Mouse (Mus musculus) forebrain, embryonic 11.5 days (tissue): ENCODE measurements around the gene Mrc2. TPM values are rescaled to one million over a fixed set of nuclear protein-coding genes. Genes with fewer than 3 reads are reported as not detected.

ENCODE experiments used
- ATAC-seq: fragments of 200-750 bp; cut with Nextera tagmentation; replicated peaks from 2 replicates; pipeline ENCODE4 v1.8.0; 2017; ENCODE audit warnings: moderate TSS enrichment; ENCODE audit not compliant: low FRiP score
- DNase-seq: peaks from one replicate; pipeline ENCODE4 v3.0.0-alpha.2; 2017; ENCODE audit warnings: low spot score
- H3K27ac ChIP-seq: fragments of 300-500 bp; sonication (generic); 2 replicates; pipeline ENCODE4 v1.5.1; 2014; ENCODE audit warnings: low read depth, low read length
- H3K27me3 ChIP-seq: fragments of 300-500 bp; sonication (generic); 2 replicates; pipeline ENCODE4 v1.6.1; 2014; ENCODE audit warnings: mild to moderate bottlenecking, low read length, mixed read lengths; ENCODE audit not compliant: control insufficient read depth, insufficient read depth
- H3K36me3 ChIP-seq: fragments of 300-500 bp; sonication (generic); 2 replicates; pipeline ENCODE4 v1.6.1; 2014; ENCODE audit warnings: mild to moderate bottlenecking, low read length, moderate library complexity, mixed read lengths; ENCODE audit not compliant: control insufficient read depth, insufficient read depth
- H3K4me1 ChIP-seq: fragments of 300-500 bp; sonication (generic); replicated peaks from 2 replicates; pipeline ENCODE4 v1.6.1; 2014; ENCODE audit warnings: low read length, mixed read lengths; ENCODE audit not compliant: control insufficient read depth, insufficient read depth
- H3K4me2 ChIP-seq: fragments of 300-500 bp; sonication (generic); 2 replicates; pipeline ENCODE4 v1.6.1; 2014; ENCODE audit warnings: low read depth, mild to moderate bottlenecking, low read length, moderate library complexity, mixed read lengths; ENCODE audit not compliant: severe bottlenecking
- H3K4me3 ChIP-seq: fragments of 300-500 bp; sonication (generic); 2 replicates; pipeline ENCODE4 v1.5.1; 2014; ENCODE audit warnings: low read depth, low read length
- H3K9ac ChIP-seq: fragments of 300-500 bp; sonication (generic); 2 replicates; pipeline ENCODE4 v1.6.1; 2014; ENCODE audit warnings: low read length
- H3K9me3 ChIP-seq: fragments of 300-500 bp; sonication (generic); 2 replicates; pipeline ENCODE4 v1.6.1; 2016; ENCODE audit warnings: low read length, mixed read lengths; ENCODE audit not compliant: control insufficient read depth
- WGBS: fragments of 180-500 bp; shearing (Covaris S2); extraction: QIAGEN DNeasy Blood & Tissue Kit; methylation state at CpG from one replicate; pipeline ENCODE4 v1.1.7; 2014; 5-methylcytosine and 5-hydroxymethylcytosine counted together
- polyA plus RNA-seq: library from polyadenylated mRNA; unstranded; fragments of >200 nt; fragmentation: Nextera tagmentation; extraction: Ambion mirVana; gene quantifications from 2 replicates; pipeline ENCODE4 v1.2.1, GENCODE M21; 2014

Gene Mrc2
- polyA plus RNA-seq, 1 experiment from 2014 or later, result 11.4 TPM

GRCm38 (mm10) chr11:105373881-105374280 lies 81.4 kb downstream of the Mrc2 start:
- Histone ChIP-seq H3K4me1 (no peaks in the 10 kb centered on the region), H3K36me3 (no peaks in the 10 kb centered on the region), H3K9ac (no peak overlapping the region), H3K27ac (no peak overlapping the region), H3K4me3 (no peak overlapping the region), H3K9me3 (no peaks in the 10 kb centered on the region), H3K4me2 (no peak overlapping the region), H3K27me3 (no peaks in the 10 kb centered on the region)
- no peak for DNase-seq
- WGBS, result 81% methylated on average over 8 of the region's 8 CpGs
- no peak for ATAC-seq

DNA sequence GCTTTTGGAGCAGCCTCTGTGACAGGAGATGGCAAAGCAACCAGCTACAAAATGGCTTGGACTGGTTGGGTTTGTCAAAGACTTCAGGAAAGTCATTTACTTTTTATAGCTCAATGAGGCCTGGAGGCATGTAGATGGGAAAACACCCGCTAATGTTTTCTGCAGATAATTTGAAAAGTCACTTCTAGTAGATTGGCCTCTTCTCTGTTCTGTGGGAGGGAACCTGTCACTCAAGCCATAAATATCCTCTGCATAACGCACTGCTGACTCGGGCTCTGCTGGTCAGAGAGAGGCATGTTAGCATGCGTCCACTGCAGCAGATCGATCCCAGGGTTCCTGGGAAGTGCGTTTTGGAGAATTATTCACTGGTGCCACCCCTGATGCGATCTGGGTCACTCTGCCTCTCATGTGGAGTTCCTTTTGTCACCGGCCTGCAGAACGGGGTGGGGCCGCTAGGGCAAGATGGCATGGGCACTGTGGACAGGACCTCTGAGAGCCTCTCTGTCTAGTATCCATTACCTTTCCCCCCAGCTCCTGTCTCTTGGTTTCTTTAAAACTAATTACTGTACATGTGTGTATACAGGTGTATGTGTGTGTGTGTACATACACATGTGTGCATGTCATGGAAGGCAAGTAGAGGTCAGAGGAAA lies 82.2 kb downstream of the Mrc2 start:
- Histone ChIP-seq H3K27me3 (no peaks in the 10 kb centered on the region), H3K4me2 (no peak overlapping the region), H3K4me1 (no peaks in the 10 kb centered on the region), H3K9me3 (no peaks in the 10 kb centered on the region), H3K36me3 (no peaks in the 10 kb centered on the region), H3K4me3 (no peak overlapping the region), H3K9ac (no peak overlapping the region), H3K27ac (no peak overlapping the region)
- 90% methylated on average over 10 of the region's 10 CpGs for WGBS
- DNase-seq (no peak), ATAC-seq (no peak)

DNA sequence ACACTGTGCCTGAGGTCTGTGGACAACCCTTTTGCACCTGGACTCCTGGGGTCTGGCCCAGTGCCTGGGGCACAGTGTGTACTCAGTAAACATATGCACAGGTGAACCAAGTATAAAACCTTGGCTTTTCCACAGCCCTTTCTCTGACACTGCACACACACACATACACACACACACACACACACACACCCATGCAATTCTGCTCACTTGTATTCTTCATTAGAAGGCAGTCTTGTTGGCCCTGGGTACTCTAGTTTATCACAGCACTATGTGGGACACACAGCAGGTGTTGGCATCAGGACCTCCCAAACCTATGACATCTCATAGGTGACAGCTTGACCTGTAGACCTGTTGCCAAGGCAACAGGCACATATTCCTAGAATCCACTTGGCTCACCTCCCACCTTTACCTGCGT lies 83.4 kb downstream of the Mrc2 start:
- H3K9me3 ChIP-seq, result no peaks in the 10 kb centered on the region
- no peak for DNase-seq
- ATAC-seq, result no peak
- no peaks in the 10 kb centered on the region for H3K36me3 ChIP-seq
- no peaks in the 10 kb centered on the region for H3K27me3 ChIP-seq
- 94% methylated on average over 1 of the region's 1 CpGs for WGBS
- no peak overlapping the region for H3K4me3 ChIP-seq
- H3K27ac ChIP-seq, result no peak overlapping the region
- H3K4me2 ChIP-seq, result no peak overlapping the region
- H3K4me1 ChIP-seq, result no peaks in the 10 kb centered on the region
- no peak overlapping the region for H3K9ac ChIP-seq

GRCm38 (mm10) chr11:105385266-105385665 lies 92.8 kb downstream of the Mrc2 start:
- Histone ChIP-seq H3K4me3 (no peak overlapping the region), H3K36me3 (no peaks in the 10 kb centered on the region), H3K4me2 (no peak overlapping the region), H3K9me3 (no peaks in the 10 kb centered on the region), H3K27me3 (no peaks in the 10 kb centered on the region), H3K9ac (no peak overlapping the region), H3K27ac (no peak overlapping the region), H3K4me1 (no peaks in the 10 kb centered on the region)
- DNase-seq (no peak), ATAC-seq (no peak)
- WGBS, result 76% methylated on average over 9 of the region's 9 CpGs

GRCm38 (mm10) chr11:105388636-105389035 lies 96.2 kb downstream of the Mrc2 start:
- ATAC-seq (no peak), DNase-seq (no peak)
- no peak overlapping the region for H3K4me2 ChIP-seq
- H3K27me3 ChIP-seq, result no peaks in the 10 kb centered on the region
- no peak overlapping the region for H3K9ac ChIP-seq
- WGBS, result 56% methylated on average over 2 of the region's 2 CpGs
- H3K36me3 ChIP-seq, result no peaks in the 10 kb centered on the region
- H3K4me3 ChIP-seq, result no peak overlapping the region
- no peak overlapping the region for H3K27ac ChIP-seq
- no peaks in the 10 kb centered on the region for H3K4me1 ChIP-seq
- H3K9me3 ChIP-seq, result no peaks in the 10 kb centered on the region

GRCm38 (mm10) chr11:105390290-105390689 lies 97.8 kb downstream of the Mrc2 start:
- no peaks in the 10 kb centered on the region for H3K4me1 ChIP-seq
- H3K4me2 ChIP-seq, result no peak overlapping the region
- no peak for DNase-seq
- ATAC-seq, result no peak
- no peaks in the 10 kb centered on the region for H3K9me3 ChIP-seq
- 89% methylated on average over 7 of the region's 7 CpGs for WGBS
- no peaks in the 10 kb centered on the region for H3K36me3 ChIP-seq
- H3K27ac ChIP-seq, result no peak overlapping the region
- H3K9ac ChIP-seq, result no peak overlapping the region
- H3K27me3 ChIP-seq, result no peaks in the 10 kb centered on the region
- H3K4me3 ChIP-seq, result no peak overlapping the region

Other genes with a start within 250 kb of the Mrc2 start
- not detected in 2 replicates for gene Efcab3, start 229.1 kb upstream of the Mrc2 start, polyA plus RNA-seq
- 41.7 and 43.2 TPM in 2 replicates for gene Mettl2, start 166.2 kb upstream of the Mrc2 start, polyA plus RNA-seq
- gene Gm10842, start 145.8 kb upstream of the Mrc2 start, polyA plus RNA-seq, result not detected in 2 replicates
- 27.5 and 31.5 TPM in 2 replicates for gene Tlk2, start 113.8 kb upstream of the Mrc2 start, polyA plus RNA-seq
- 0.55 TPM in 1 of 2 replicates, not detected in the other for gene March10, start 164.1 kb downstream of the Mrc2 start, polyA plus RNA-seq